Mouse (Mus musculus) adrenal gland, adult 8-10 months (tissue): ENCODE measurements at regions not wholly inside any gene's neighbourhood (a gene's known extent, or its start where the extent isn't known, plus 50 kb on each side); places are given as distances from the start of the nearest gene placed in this dataset.
"Not testable (repeated sequence)": the region's sequence is repeated elsewhere in the genome, so short reads cannot be mapped to it uniquely, and the experiment has no call there.

Source experiments
- DNase-seq: peaks from one replicate; pipeline ENCODE4 v3.0.0; 2022

GRCm38 (mm10) chr13:97484808-97485545, 244.1 kb downstream of the Enc1 start:
- DNase-seq = no peak

GRCm38 (mm10) chr13:97483681-97484080, 242.8 kb downstream of the Enc1 start:
- peak; percentile 32 for DNase-seq

- no peak for DNase-seq
These were observed 241.6 kb downstream of the Enc1 start for GRCm38 (mm10) chr13:97482439-97482946.

- no peak for DNase-seq
These were observed 240.4 kb downstream of the Enc1 start for GRCm38 (mm10) chr13:97481259-97481658.

GRCm38 (mm10) chr13:97479066-97479586, 238.2 kb downstream of the Enc1 start:
- DNase-seq = no peak

GRCm38 (mm10) chr13:97473971-97474365, 233.1 kb downstream of the Enc1 start:
- DNase-seq = no peak

- no peak for DNase-seq
These were observed 232.5 kb downstream of the Enc1 start for GRCm38 (mm10) chr13:97473256-97473970.

GRCm38 (mm10) chr13:97469999-97470398, 229.1 kb downstream of the Enc1 start:
- no peak for DNase-seq

- DNase-seq = no peak
These were observed 228.1 kb downstream of the Enc1 start for GRCm38 (mm10) chr13:97468874-97469593.

GRCm38 (mm10) chr13:97466585-97466984, 225.7 kb downstream of the Enc1 start:
- DNase-seq = not testable (repeated sequence)

- no peak for DNase-seq
These were observed 222.9 kb downstream of the Enc1 start for GRCm38 (mm10) chr13:97463798-97464197.

GRCm38 (mm10) chr13:97462884-97463235, 222.0 kb downstream of the Enc1 start:
- DNase-seq = no peak

GRCm38 (mm10) chr13:97462110-97462883, 221.4 kb downstream of the Enc1 start:
- no peak for DNase-seq

- DNase-seq = no peak
These were observed 220.3 kb downstream of the Enc1 start for GRCm38 (mm10) chr13:97461207-97461606.

GRCm38 (mm10) chr13:97459106-97459505, 218.2 kb downstream of the Enc1 start:
- DNase-seq = no peak

- no peak for DNase-seq
These were observed 215.1 kb downstream of the Enc1 start for GRCm38 (mm10) chr13:97455961-97456360.

- no peak for DNase-seq
These were observed 213.8 kb downstream of the Enc1 start for GRCm38 (mm10) chr13:97454715-97455114.

- DNase-seq = no peak
These were observed 212.6 kb downstream of the Enc1 start for GRCm38 (mm10) chr13:97453469-97453868.

- no peak for DNase-seq
These were observed 212.2 kb downstream of the Enc1 start for GRCm38 (mm10) chr13:97453090-97453430.

GRCm38 (mm10) chr13:97452386-97453089, 211.6 kb downstream of the Enc1 start:
- no peak for DNase-seq

- no peak for DNase-seq
These were observed 210.4 kb downstream of the Enc1 start for GRCm38 (mm10) chr13:97451276-97451675.

GRCm38 (mm10) chr13:97448123-97448522, 207.2 kb downstream of the Enc1 start:
- DNase-seq = no peak
